Mouse (Mus musculus) macrophage (primary cell): Measurements from ENCODE around the gene Slc6a4. TPM values are rescaled to one million over a fixed set of nuclear protein-coding genes. Genes with fewer than 3 reads are reported as not detected.

Experiments
- H3K27ac ChIP-seq: fragments of 350-480 bp; formaldehyde crosslinking; 2 replicates; pipeline ENCODE4 v1.9.0; 2021
- H3K36me3 ChIP-seq: fragments of 350-480 bp; formaldehyde crosslinking; 2 replicates; pipeline ENCODE4 v1.9.0; 2021; ENCODE audit errors: inconsistent target
- H3K4me3 ChIP-seq: fragments of 350-480 bp; formaldehyde crosslinking; 2 replicates; pipeline ENCODE4 v1.9.0; 2021; ENCODE audit errors: inconsistent target
- H3K79me2 ChIP-seq: fragments of 350-480 bp; formaldehyde crosslinking; 2 replicates; pipeline ENCODE4 v1.9.0; 2021; ENCODE audit errors: inconsistent target
- WGBS: methylation state at CpG from one replicate; pipeline ENCODE4 v1.1.7; 2026; ENCODE audit warnings: inconsistent platforms; ENCODE audit not compliant: missing documents; 5-methylcytosine and 5-hydroxymethylcytosine counted together
- polyA plus RNA-seq: library from polyadenylated mRNA; stranded (reverse); fragments of 250-400 nt; gene quantifications from 3 replicates; pipeline ENCODE4 v1.2.4, GENCODE M21; 2018; ENCODE audit warnings: inconsistent platforms
- total RNA-seq, 78 experiments: library from RNA; depleted of rRNA; stranded (reverse); fragments of 250-400 nt; gene quantifications; 1 replicate in 9 of 78; 2 replicates in 24 of 78; 3 replicates in 43 of 78; 4 replicates in 2 of 78; pipeline ENCODE4 v1.2.4; 2018; ENCODE audit warnings: inconsistent platforms in 56 of 78

The Slc6a4 gene
- total RNA-seq (2018; cell fraction: chromatin; rRNA removed), result under 1 TPM in 6 of 26 experiments, not detected in 20; 0.37 to 0.67 (median 0.50) TPM
- under 1 TPM in 18 of 26 experiments, not detected in 8; 0.03 to 0.23 (median 0.11) TPM for total RNA-seq (2018; cell fraction: cytosol; rRNA removed)
- total RNA-seq (2018; cell fraction: nucleus; rRNA removed), result 1 to 10 TPM in 1 of 26 experiments, under 1 TPM in 8, not detected in 17; 0.21 to 1.5 (median 0.30) TPM
- 0.09 to 0.23 TPM in 2 of 3 replicates, not detected in the other for polyA plus RNA-seq

GRCm38 (mm10) chr11:76997916-76998704 is at the start of gene Slc6a4:
Gene Slc6a4, plus strand, starts transcription at chr11:76998603.
- WGBS, result 1% methylated on average over 52 of the region's 52 CpGs
- Histone ChIP-seq H3K79me2 (no peaks in the 10 kb centered on the region), H3K27ac (no peak within 1 kb of the TSS), H3K36me3 (no peaks in the 10 kb centered on the region), H3K4me3 (no peak within 1 kb of the TSS; the same call in 1 of the 2 replicates)

- Histone ChIP-seq H3K79me2 (peaks cover 9% of the 10 kb centered on the region; the same call in 1 of the 2 replicates), H3K36me3 (peaks cover 64% of the 10 kb centered on the region; the same call in 1 of the 2 replicates), H3K27ac (no peak overlapping the region), H3K4me3 (no peak overlapping the region)
- 84% methylated on average over 2 of the region's 2 CpGs for WGBS
Observed at GRCm38 (mm10) chr11:76953536-76953935, 44.9 kb upstream of the Slc6a4 start.

GRCm38 (mm10) chr11:76965703-76966102 is 32.7 kb upstream of the Slc6a4 start:
- H3K36me3 ChIP-seq, result peaks cover 73% of the 10 kb centered on the region
- no peak overlapping the region for H3K4me3 ChIP-seq
- no peak overlapping the region for H3K27ac ChIP-seq
- no peaks in the 10 kb centered on the region for H3K79me2 ChIP-seq
- WGBS, result 97% methylated on average over 3 of the region's 3 CpGs

GRCm38 (mm10) chr11:76970328-76970727 is 28.1 kb upstream of the Slc6a4 start:
- WGBS, result 94% methylated on average over 2 of the region's 2 CpGs
- peaks cover 77% of the 10 kb centered on the region for H3K36me3 ChIP-seq
- H3K4me3 ChIP-seq, result no peak overlapping the region
- no peak overlapping the region for H3K27ac ChIP-seq
- no peaks in the 10 kb centered on the region for H3K79me2 ChIP-seq

- H3K79me2 ChIP-seq, result no peaks in the 10 kb centered on the region
- H3K27ac ChIP-seq, result no peak overlapping the region
- no peak overlapping the region for H3K4me3 ChIP-seq
- peaks cover 59% of the 10 kb centered on the region for H3K36me3 ChIP-seq
- WGBS, result 83% methylated on average over 7 of the region's 7 CpGs
Observed at GRCm38 (mm10) chr11:76974680-76975319, 23.6 kb upstream of the Slc6a4 start.

GRCm38 (mm10) chr11:76981570-76982141 is 16.7 kb upstream of the Slc6a4 start:
- no peak overlapping the region for H3K4me3 ChIP-seq
- H3K36me3 ChIP-seq, result peaks cover 39% of the 10 kb centered on the region
- no peaks in the 10 kb centered on the region for H3K79me2 ChIP-seq
- no peak overlapping the region for H3K27ac ChIP-seq
- WGBS, result 94% methylated on average over 5 of the region's 5 CpGs

- no peak overlapping the region for H3K27ac ChIP-seq
- H3K4me3 ChIP-seq, result no peak overlapping the region
- H3K36me3 ChIP-seq, result peaks cover 47% of the 10 kb centered on the region
- H3K79me2 ChIP-seq, result no peaks in the 10 kb centered on the region
- 98% methylated on average over 4 of the region's 4 CpGs for WGBS
Observed at GRCm38 (mm10) chr11:76982415-76982814, 16.0 kb upstream of the Slc6a4 start.

GRCm38 (mm10) chr11:76983641-76984040 is 14.8 kb upstream of the Slc6a4 start:
- Histone ChIP-seq H3K27ac (no peak overlapping the region), H3K4me3 (no peak overlapping the region), H3K79me2 (no peaks in the 10 kb centered on the region), H3K36me3 (peaks cover 40% of the 10 kb centered on the region)
- WGBS, result 89% methylated on average over 5 of the region's 5 CpGs

GRCm38 (mm10) chr11:76984173-76984572 is 14.2 kb upstream of the Slc6a4 start:
- H3K27ac ChIP-seq, result no peak overlapping the region
- H3K79me2 ChIP-seq, result no peaks in the 10 kb centered on the region
- H3K4me3 ChIP-seq, result no peak overlapping the region
- peaks cover 39% of the 10 kb centered on the region for H3K36me3 ChIP-seq

GRCm38 (mm10) chr11:76990839-76991238 is 7.6 kb upstream of the Slc6a4 start:
- 25% methylated on average over 5 of the region's 5 CpGs for WGBS
- H3K79me2 ChIP-seq, result no peaks in the 10 kb centered on the region
- no peak overlapping the region for H3K27ac ChIP-seq
- H3K36me3 ChIP-seq, result peaks cover 17% of the 10 kb centered on the region
- no peak overlapping the region for H3K4me3 ChIP-seq

- no peak overlapping the region for H3K4me3 ChIP-seq
- no peaks in the 10 kb centered on the region for H3K36me3 ChIP-seq
- no peaks in the 10 kb centered on the region for H3K79me2 ChIP-seq
- H3K27ac ChIP-seq, result no peak overlapping the region
- 7% methylated on average over 4 of the region's 4 CpGs for WGBS
Observed at GRCm38 (mm10) chr11:76992886-76993285, 5.5 kb upstream of the Slc6a4 start.

GRCm38 (mm10) chr11:76995966-76996672 is 2.3 kb upstream of the Slc6a4 start:
- no peak overlapping the region for H3K4me3 ChIP-seq
- no peaks in the 10 kb centered on the region for H3K36me3 ChIP-seq
- H3K27ac ChIP-seq, result no peak overlapping the region
- 20% methylated on average over 19 of the region's 20 CpGs for WGBS
- H3K79me2 ChIP-seq, result no peaks in the 10 kb centered on the region

GRCm38 (mm10) chr11:76997305-76997704 is 1.1 kb upstream of the Slc6a4 start:
- H3K4me3 ChIP-seq, result no peak overlapping the region; the same call in 1 of the 2 replicates
- under 1% methylated on average over 21 of the region's 21 CpGs for WGBS
- no peak overlapping the region for H3K27ac ChIP-seq
- H3K36me3 ChIP-seq, result no peaks in the 10 kb centered on the region
- no peaks in the 10 kb centered on the region for H3K79me2 ChIP-seq

GRCm38 (mm10) chr11:76998705-76999226 is 363 bp downstream of the Slc6a4 start:
- no peak overlapping the region for H3K4me3 ChIP-seq
- H3K36me3 ChIP-seq, result no peaks in the 10 kb centered on the region
- no peak overlapping the region for H3K27ac ChIP-seq
- no peaks in the 10 kb centered on the region for H3K79me2 ChIP-seq
- 15% methylated on average over 20 of the region's 24 CpGs for WGBS
